Mouse (Mus musculus) embryonic facial prominence, embryonic 13.5 days (tissue): ENCODE results near the gene Khdc1b. TPM values are rescaled to one million over a fixed set of nuclear protein-coding genes. Genes with fewer than 3 reads are reported as not detected.

Source experiments
- ATAC-seq: fragments of 200-750 bp; cut with Nextera tagmentation; 2 replicates; pipeline ENCODE4 v1.8.0; 2017; ENCODE audit warnings: low read depth; ENCODE audit not compliant: insufficient number of reproducible peaks, insufficient read depth, low FRiP score, low TSS enrichment
- H3K27ac ChIP-seq: fragments of 300-500 bp; sonication (generic); 2 replicates; pipeline ENCODE4 v1.5.1; 2015; ENCODE audit warnings: moderate library complexity, mild to moderate bottlenecking, inconsistent platforms
- H3K27me3 ChIP-seq: fragments of 300-500 bp; sonication (generic); 2 replicates; pipeline ENCODE4 v1.6.1; 2015; ENCODE audit warnings: mild to moderate bottlenecking, inconsistent platforms
- H3K36me3 ChIP-seq: fragments of 300-500 bp; sonication (generic); 2 replicates; pipeline ENCODE4 v1.6.1; 2015; ENCODE audit warnings: mild to moderate bottlenecking, inconsistent platforms
- H3K4me1 ChIP-seq: fragments of 300-500 bp; sonication (generic); 2 replicates; pipeline ENCODE4 v1.6.1; 2015; ENCODE audit warnings: inconsistent platforms
- H3K4me2 ChIP-seq: fragments of 300-500 bp; sonication (generic); 2 replicates; pipeline ENCODE4 v1.6.1; 2015; ENCODE audit warnings: moderate library complexity, mild to moderate bottlenecking, inconsistent platforms
- H3K4me3 ChIP-seq: fragments of 300-500 bp; sonication (generic); 2 replicates; pipeline ENCODE4 v1.5.1; 2015; ENCODE audit warnings: mild to moderate bottlenecking, inconsistent platforms
- H3K9ac ChIP-seq: fragments of 300-500 bp; sonication (generic); 2 replicates; pipeline ENCODE4 v1.6.1; 2015; ENCODE audit warnings: mild to moderate bottlenecking, inconsistent platforms
- H3K9me3 ChIP-seq: fragments of 300-500 bp; sonication (generic); 2 replicates; pipeline ENCODE4 v1.6.1; 2016; ENCODE audit warnings: inconsistent platforms
- WGBS: fragments of 180-500 bp; shearing (Covaris S2); methylation state at CpG from one replicate; pipeline ENCODE4 v1.1.7; 2015; ENCODE audit warnings: mixed read lengths; 5-methylcytosine and 5-hydroxymethylcytosine counted together
- polyA plus RNA-seq: library from polyadenylated mRNA; unstranded; fragments of >200 nt; fragmentation: Nextera tagmentation; extraction: Ambion mirVana; gene quantifications from 2 replicates; pipeline ENCODE4 v1.2.1, GENCODE M21; 2015

Khdc1b gene
- polyA plus RNA-seq, 1 experiment from 2014 or later, result not detected

GRCm38 (mm10) chr1:21419370-21419769, 36.0 kb downstream of the Khdc1b start:
- H3K27me3 ChIP-seq, result no peaks in the 10 kb centered on the region
- no peak overlapping the region for H3K27ac ChIP-seq
- H3K4me1 ChIP-seq, result no peaks in the 10 kb centered on the region
- no peaks in the 10 kb centered on the region for H3K36me3 ChIP-seq
- no peak overlapping the region for H3K4me2 ChIP-seq
- no peaks in the 10 kb centered on the region for H3K9me3 ChIP-seq
- no peak overlapping the region for H3K9ac ChIP-seq
- no peak overlapping the region for H3K4me3 ChIP-seq
- no peak for ATAC-seq

DNA sequence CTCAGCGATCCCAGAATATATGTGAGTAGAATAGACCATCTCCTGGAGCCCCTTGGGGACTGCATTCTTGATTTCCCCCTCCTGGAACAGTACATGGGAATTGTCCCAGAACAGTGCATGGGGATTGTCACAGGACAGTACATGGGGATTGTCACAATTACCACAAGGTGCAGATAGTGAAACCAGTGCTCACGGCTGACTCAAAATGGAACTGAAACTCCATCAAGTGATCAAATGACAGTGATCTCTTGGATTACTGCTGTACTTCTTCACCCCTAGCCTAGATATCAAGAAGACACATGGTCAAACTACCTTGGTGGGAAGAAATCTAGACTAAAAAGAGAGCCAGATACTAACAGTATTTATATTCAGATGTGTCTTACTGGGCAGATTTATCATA, 42.3 kb downstream of the Khdc1b start:
- Histone ChIP-seq H3K9me3 (no peaks in the 10 kb centered on the region), H3K36me3 (no peaks in the 10 kb centered on the region), H3K4me2 (no peak overlapping the region), H3K27ac (no peak overlapping the region), H3K9ac (no peak overlapping the region), H3K27me3 (no peaks in the 10 kb centered on the region), H3K4me1 (no peaks in the 10 kb centered on the region), H3K4me3 (no peak overlapping the region)
- WGBS, result 81% methylated on average over 2 of the region's 2 CpGs
- no peak for ATAC-seq

DNA sequence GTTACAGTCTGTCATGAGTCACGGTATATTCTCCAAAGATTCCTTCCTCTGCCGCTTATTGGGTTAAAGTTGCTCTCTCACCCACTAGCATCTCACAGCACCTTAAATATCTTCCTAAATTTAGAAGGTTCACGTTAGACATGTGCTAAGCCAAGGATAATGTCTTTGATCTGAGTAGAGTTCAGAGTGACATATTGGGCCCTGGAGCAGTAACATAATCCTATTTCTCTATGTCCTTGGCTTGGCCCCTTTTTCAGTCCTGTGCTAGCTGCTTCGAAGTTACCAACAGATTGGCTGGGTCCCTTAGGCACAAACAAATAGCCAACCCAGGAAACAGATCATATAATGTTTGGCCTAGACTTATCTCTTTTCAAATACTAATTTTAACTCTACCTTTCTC, 44.7 kb downstream of the Khdc1b start:
- Histone ChIP-seq H3K9me3 (no peaks in the 10 kb centered on the region), H3K4me1 (no peaks in the 10 kb centered on the region), H3K9ac (no peak overlapping the region), H3K36me3 (no peaks in the 10 kb centered on the region), H3K4me3 (no peak overlapping the region), H3K27me3 (no peaks in the 10 kb centered on the region), H3K27ac (no peak overlapping the region), H3K4me2 (no peak overlapping the region)
- 53% methylated on average over 4 of the region's 4 CpGs for WGBS
- ATAC-seq, result no peak

GRCm38 (mm10) chr1:21431666-21432065, 48.3 kb downstream of the Khdc1b start:
- no peak for ATAC-seq
- 90% methylated on average over 3 of the region's 3 CpGs for WGBS

GRCm38 (mm10) chr1:21434853-21435252, 51.5 kb downstream of the Khdc1b start:
- no peak overlapping the region for H3K9ac ChIP-seq
- no peak for ATAC-seq
- H3K9me3 ChIP-seq, result no peaks in the 10 kb centered on the region
- 71% methylated on average over 3 of the region's 3 CpGs for WGBS
- no peak overlapping the region for H3K4me3 ChIP-seq
- H3K4me1 ChIP-seq, result no peaks in the 10 kb centered on the region
- H3K4me2 ChIP-seq, result no peak overlapping the region
- H3K27ac ChIP-seq, result no peak overlapping the region
- no peaks in the 10 kb centered on the region for H3K36me3 ChIP-seq
- H3K27me3 ChIP-seq, result no peaks in the 10 kb centered on the region

More at GRCm38 (mm10) chr1:21431666-21432065, 48.3 kb downstream of the Khdc1b start:
- H3K9ac ChIP-seq, result no peak overlapping the region
- H3K36me3 ChIP-seq, result no peaks in the 10 kb centered on the region
- no peaks in the 10 kb centered on the region for H3K27me3 ChIP-seq
- H3K9me3 ChIP-seq, result no peaks in the 10 kb centered on the region
- no peak overlapping the region for H3K27ac ChIP-seq
- no peak overlapping the region for H3K4me2 ChIP-seq
- no peaks in the 10 kb centered on the region for H3K4me1 ChIP-seq
- no peak overlapping the region for H3K4me3 ChIP-seq

Other genes with a start within 250 kb of the Khdc1b start
- gene Tmem14a, start 165.0 kb upstream of the Khdc1b start, polyA plus RNA-seq, result 11.1 and 11.7 TPM in 2 replicates
- 3.0 and 3.5 TPM in 2 replicates for gene Gsta3, start 143.0 kb upstream of the Khdc1b start, polyA plus RNA-seq
- gene Khdc1a, start 33.9 kb upstream of the Khdc1b start, polyA plus RNA-seq, result not detected in 2 replicates
- not detected in 2 replicates for gene Khdc1c, start 15.2 kb upstream of the Khdc1b start, polyA plus RNA-seq